Mouse (Mus musculus): ENCODE data around the gene Gbgt1. TPM values are rescaled to one million over a fixed set of nuclear protein-coding genes. Genes with fewer than 3 reads are reported as not detected.
"Not testable (repeated sequence)": the region's sequence is repeated elsewhere in the genome, so short reads cannot be mapped to it uniquely, and the experiment has no call there.

Gene Gbgt1
- total RNA-seq (2022), result 1 to 10 TPM; 1.2 to 2.4 (median 2.1) TPM

- DNase-seq (ENCODE audit: low spot score), result no peak
These were observed at the start of gene Gbgt1 for GRCm38 (mm10) chr2:28496671-28497070. Gbgt1 (plus strand) TSS chr2:28496891.

DNA sequence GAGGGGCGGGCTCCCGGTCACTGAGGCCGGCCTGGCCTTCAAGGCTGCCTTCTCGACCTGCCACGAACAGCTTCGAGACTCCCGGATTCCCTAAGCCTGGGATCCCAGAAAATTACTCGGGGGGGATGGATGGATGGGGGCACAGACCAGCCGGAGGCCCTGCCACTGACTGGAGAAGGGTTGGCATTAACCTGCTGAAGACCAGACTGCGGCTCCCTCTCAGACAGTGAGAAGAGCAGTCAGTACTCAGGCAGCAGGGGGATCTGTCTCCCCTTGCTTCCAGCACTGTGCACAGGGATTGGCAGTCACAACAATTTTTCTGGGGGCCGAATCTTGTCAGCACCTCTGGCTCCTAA, 49.4 kb upstream of the Gbgt1 start:
- DNase-seq (ENCODE audit: low spot score), result no peak

DNA sequence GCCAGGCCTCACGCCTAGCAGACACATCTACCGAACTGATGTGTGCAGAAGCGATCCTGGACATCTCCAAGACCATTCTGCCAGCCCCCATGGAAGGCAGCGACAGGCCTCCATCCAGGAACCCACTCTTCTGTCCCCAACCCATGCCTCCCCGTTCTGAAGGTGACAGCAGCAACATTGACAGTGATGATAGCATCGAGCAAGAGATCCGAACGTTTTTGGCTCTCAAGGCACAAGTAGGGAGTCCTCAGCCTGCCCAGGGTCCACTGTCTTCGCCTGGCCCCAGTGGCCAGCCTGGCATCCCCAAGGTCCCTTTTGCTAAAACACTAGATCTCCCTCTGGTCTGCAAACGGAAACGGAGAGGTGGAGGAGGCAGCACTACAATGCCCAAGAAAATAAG, 45.0 kb upstream of the Gbgt1 start:
- DNase-seq (ENCODE audit: low spot score), result no peak

DNA sequence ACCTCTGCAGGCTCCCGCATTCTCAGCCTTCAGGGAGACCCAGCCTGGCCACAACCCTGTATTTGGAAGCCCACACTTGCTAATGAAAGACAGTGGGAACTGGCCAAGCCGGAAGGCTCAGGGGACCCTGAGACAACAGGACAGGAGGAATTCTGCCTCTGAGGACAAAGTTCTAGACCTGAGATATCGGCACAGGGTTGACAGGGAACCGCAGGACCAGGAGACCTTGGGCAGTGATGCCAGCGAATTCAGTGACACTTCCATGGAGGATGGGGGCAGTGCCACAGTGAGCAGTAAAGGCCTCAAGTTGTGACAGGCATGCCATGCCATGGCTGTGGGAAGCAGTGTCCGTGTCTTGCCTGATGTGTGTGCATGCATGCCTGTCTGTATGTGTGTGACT, 43.2 kb upstream of the Gbgt1 start:
- DNase-seq (ENCODE audit: low spot score), result no peak

GRCm38 (mm10) chr2:28456616-28457015, 40.1 kb upstream of the Gbgt1 start:
- DNase-seq (ENCODE audit: low spot score), result no peak

- DNase-seq (ENCODE audit: low spot score), result no peak
These were observed 32.8 kb upstream of the Gbgt1 start for GRCm38 (mm10) chr2:28463919-28464318.

GRCm38 (mm10) chr2:28464919-28465318, 31.8 kb upstream of the Gbgt1 start:
- DNase-seq (ENCODE audit: low spot score), result no peak

GRCm38 (mm10) chr2:28465836-28466518, 30.7 kb upstream of the Gbgt1 start, which contains the start of gene 1700007K13Rik:
1700007K13Rik (minus strand) TSS chr2:28466332.
- DNase-seq (ENCODE audit: low spot score), result peak; percentile 59

DNA sequence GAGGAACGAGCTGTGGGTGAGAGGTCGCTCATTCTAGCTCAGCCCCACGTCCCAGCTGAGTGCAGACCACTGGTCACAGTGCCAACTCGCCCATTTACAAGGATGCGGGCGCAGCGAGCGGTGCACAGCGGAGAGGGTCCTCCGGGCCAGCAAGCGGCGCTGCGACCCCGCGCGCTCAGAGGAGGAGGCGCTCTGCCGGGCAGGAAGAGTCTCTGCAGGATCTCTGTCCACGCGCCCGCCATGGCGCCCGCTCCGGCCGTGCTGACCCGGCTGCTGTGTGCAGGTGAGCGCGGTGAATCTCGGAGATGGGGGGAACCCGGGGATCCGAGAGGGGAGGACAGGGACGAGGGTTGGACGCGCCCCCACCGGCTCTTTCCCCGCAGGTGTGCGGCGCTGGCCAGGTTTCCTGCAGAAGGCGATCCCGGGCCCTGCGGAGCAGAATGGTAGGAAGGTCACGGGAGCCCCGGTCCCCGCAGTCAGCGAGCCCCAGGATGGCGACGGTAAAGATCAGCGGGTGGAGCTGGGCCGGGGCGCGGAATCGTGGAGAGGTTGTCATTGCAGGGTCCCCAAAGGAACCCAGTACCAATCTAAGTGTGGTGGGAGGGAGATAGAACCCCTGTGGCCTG, 28.7 kb upstream of the Gbgt1 start, which contains the start of gene Mrps2:
TSS of gene Mrps2 (plus strand) at position 207 of the 626 bp plus-strand sequence.
- peak; percentile 71 for DNase-seq (ENCODE audit: low spot score)

GRCm38 (mm10) chr2:28468486-28469225, 28.0 kb upstream of the Gbgt1 start:
- no peak for DNase-seq (ENCODE audit: low spot score)

GRCm38 (mm10) chr2:28469461-28469860, 27.2 kb upstream of the Gbgt1 start:
- no peak for DNase-seq (ENCODE audit: low spot score)

DNA sequence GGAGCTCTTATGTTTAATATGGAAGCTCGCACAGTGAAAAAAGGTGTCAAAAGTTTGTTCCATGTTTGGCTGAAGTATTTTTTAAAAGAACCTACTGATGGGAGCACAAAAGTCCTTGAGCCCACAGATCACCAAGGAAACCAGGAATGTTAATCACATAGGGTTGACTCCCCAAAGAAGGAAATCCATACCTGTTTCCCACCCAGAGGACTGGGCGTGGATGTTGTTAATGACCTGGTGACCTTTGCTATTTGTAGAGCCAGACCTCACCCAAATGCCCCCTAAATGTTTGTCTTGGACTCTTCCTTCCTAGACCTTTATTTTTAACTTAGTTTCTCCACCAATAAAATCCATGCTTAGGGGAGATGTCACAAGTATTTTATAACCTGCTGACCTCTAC, 26.1 kb upstream of the Gbgt1 start:
- no peak for DNase-seq (ENCODE audit: low spot score)

DNA sequence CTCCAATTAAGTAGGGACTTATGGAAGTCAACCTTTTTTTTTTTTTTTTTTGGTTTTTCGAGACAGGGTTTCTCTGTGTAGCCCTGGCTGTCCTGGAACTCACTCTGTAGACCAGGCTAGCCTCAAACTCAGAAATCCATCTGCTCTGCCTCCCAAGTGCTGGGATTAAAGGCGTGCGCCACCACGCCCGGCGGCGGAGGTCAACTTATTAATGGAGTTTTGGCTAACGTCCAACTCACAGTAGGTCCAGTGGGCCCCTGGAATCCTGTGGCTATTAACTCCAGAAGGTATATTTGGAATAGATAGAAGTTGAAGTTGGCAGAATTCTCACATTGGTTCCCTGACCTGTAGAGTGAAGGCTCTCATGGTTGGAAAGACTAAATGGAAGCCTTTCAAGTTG, 24.7 kb upstream of the Gbgt1 start:
- not testable (repeated sequence) for DNase-seq (ENCODE audit: low spot score)

DNA sequence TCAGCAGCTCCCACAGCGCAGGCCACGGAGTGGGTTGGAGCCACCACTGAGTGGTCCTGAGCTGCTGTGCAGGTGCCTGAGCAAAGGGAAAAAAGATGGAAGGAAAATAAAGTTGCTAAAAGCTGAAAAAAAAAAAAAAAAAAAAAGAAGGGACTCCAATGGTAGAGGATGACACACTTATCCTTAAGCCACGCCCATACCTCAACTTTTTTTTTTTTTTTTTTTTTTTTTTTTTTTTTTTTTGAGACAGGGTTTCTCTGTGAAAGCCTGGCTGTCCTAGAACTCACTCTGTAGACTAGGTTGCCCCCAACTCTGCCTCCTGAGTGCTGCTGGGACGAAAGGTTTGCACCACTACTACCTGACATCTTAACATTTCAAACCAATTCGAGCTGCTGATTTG, 18.7 kb upstream of the Gbgt1 start:
- DNase-seq (ENCODE audit: low spot score), result not testable (repeated sequence)

DNA sequence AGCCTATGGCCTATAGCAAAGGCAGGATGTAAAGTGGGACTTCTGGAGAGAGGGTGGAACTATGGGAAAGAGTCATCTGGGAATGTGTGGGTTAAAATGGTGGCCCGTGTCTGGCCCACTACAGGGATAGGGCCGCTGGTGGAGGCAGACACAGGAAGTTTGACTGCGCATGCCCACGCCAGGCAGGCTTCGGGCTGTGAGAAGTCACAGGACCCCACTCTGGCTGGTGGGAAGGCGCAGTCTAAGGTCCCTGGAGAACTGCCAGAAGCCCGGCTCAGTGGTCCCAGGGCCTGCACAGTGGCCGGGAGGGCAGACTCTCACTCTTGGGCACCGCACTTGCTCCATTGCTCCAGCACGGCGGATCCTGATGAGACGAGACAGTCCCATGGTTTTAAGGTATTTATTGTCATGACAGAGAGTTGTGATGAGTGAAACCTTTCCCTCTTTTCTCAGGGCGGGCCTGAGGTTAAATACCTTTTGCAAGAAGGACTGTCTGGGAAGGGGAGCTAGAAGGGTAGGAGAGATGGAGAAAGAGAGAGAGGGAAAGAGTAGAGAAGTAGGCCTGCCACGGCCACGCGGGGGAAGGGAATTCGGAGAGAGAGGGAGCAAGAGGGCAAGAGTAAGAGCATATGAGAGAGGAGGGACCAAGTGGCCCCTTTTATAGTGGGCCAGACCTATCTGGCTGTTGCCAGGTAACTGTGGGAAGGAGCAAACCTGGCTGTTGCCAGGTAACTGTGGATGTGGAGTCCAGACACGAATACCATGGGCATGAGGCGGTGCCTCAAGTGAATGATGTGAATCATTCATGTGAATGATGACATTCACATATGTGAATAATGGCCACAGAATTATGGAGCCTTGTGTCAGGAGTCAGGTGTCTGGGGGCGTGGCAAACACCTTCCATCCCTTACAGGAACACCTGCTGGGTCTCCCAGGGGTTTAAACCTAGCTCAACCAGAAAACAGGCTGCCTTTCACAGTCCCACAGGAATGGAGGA, 17.2 kb upstream of the Gbgt1 start:
- DNase-seq (ENCODE audit: low spot score), result no peak

DNA sequence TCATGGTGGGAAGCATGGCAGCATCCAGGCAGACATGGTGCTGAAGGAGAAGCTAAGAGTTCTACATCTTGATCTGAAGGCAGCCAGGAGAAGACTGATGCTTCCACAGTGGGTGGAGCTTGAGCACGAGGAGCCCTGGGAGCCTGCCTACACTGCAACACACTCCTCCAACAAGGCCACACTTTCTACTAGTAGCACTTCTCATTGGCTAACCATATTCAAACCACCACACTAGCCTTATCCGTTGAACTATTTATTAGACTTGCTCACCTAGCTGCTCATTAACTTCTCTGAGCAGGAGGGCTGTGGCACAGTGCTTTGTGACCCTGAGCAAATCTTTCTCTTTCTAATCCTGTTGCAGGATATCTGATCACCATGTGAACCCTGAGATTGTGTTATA, 12.8 kb upstream of the Gbgt1 start:
- DNase-seq (ENCODE audit: low spot score), result no peak

DNA sequence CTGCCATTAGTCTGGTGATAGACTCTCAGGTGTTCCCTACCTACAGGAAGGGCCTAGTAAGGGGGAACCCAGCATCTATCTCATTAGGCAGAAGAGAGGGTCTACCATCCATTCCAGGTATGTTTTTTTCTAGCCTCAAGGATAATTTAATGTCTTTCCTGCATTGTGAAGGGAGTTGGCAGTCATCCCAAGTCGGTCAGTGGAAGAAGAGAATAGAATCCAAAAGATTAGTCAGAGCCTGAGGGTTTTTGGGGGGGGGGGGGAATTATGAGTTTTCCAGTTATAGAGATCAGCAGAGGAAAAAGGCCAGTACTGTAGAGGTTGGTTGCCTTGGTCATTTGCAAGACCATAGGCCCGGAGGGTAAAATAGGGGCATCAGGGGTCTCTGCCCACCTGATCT, 2.2 kb upstream of the Gbgt1 start:
- no peak for DNase-seq (ENCODE audit: low spot score)

- DNase-seq (ENCODE audit: low spot score), result no peak
These were observed 1.4 kb upstream of the Gbgt1 start for GRCm38 (mm10) chr2:28495207-28495756.

GRCm38 (mm10) chr2:28495801-28496595, 693 bp upstream of the Gbgt1 start:
- no peak for DNase-seq (ENCODE audit: low spot score)

DNA sequence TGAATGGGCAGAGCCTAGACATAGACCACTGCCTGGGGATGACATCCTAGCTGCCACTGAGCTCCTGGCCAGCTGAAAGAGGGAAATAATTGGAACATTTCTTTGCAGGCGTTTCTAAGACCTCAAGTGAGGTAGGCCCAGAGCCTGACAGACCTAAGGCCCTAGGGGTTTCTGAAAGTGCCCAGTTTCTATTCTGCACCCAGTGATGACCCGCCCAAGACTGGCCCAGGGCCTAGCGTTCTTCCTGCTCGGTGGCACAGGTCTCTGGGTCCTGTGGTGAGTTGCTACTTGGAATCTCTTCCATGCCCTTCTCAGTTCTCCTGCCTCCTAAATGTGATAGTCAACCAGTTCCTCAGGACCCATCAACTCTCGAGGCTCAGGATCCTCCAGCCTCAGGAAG, 870 bp downstream of the Gbgt1 start:
- no peak for DNase-seq (ENCODE audit: low spot score)

Measured in heart, adult 8-10 months (tissue).